Mouse (Mus musculus) stomach, embryonic 15.5 days (tissue): ENCODE measurements around the gene Cdkn2d. TPM values are rescaled to one million over a fixed set of nuclear protein-coding genes. Genes with fewer than 3 reads are reported as not detected.
"Not testable (repeated sequence)": the region's sequence is repeated elsewhere in the genome, so short reads cannot be mapped to it uniquely, and the experiment has no call there.

Source experiments
- ATAC-seq: fragments of 200-750 bp; cut with Nextera tagmentation; 2 replicates; pipeline ENCODE4 v1.8.0; 2017; ENCODE audit warnings: low read depth, moderate number of reproducible peaks, moderate TSS enrichment; ENCODE audit not compliant: insufficient read depth, low FRiP score
- H3K27ac ChIP-seq: fragments of 300-500 bp; sonication (generic); 2 replicates; pipeline ENCODE4 v1.5.1; 2015; ENCODE audit warnings: mild to moderate bottlenecking, inconsistent platforms
- H3K27me3 ChIP-seq: fragments of 300-500 bp; sonication (generic); replicated peaks from 2 replicates; pipeline ENCODE4 v1.6.1; 2015; ENCODE audit warnings: inconsistent platforms
- H3K36me3 ChIP-seq: fragments of 300-500 bp; sonication (generic); 2 replicates; pipeline ENCODE4 v1.6.1; 2015; ENCODE audit warnings: inconsistent platforms
- H3K4me1 ChIP-seq: fragments of 300-500 bp; sonication (generic); 2 replicates; pipeline ENCODE4 v1.6.1; 2015; ENCODE audit warnings: inconsistent platforms
- H3K4me2 ChIP-seq: fragments of 300-500 bp; sonication (generic); 2 replicates; pipeline ENCODE4 v1.6.1; 2015; ENCODE audit warnings: mild to moderate bottlenecking, inconsistent platforms
- H3K4me3 ChIP-seq: fragments of 300-500 bp; sonication (generic); replicated peaks from 2 replicates; pipeline ENCODE4 v1.5.1; 2015; ENCODE audit warnings: inconsistent platforms
- H3K9ac ChIP-seq: fragments of 300-500 bp; sonication (generic); 2 replicates; pipeline ENCODE4 v1.6.1; 2015; ENCODE audit warnings: inconsistent platforms
- H3K9me3 ChIP-seq: fragments of 300-500 bp; sonication (generic); 2 replicates; pipeline ENCODE4 v1.6.1; 2016; ENCODE audit warnings: inconsistent platforms
- WGBS: fragments of 180-500 bp; shearing (Covaris S2); methylation state at CpG from one replicate; pipeline ENCODE4 v1.1.7; 2015; 5-methylcytosine and 5-hydroxymethylcytosine counted together
- polyA plus RNA-seq: library from polyadenylated mRNA; unstranded; fragments of >200 nt; fragmentation: Nextera tagmentation; extraction: Ambion mirVana; gene quantifications from 2 replicates; pipeline ENCODE4 v1.2.1, GENCODE M21; 2015

Gene Cdkn2d
- polyA plus RNA-seq, 1 experiment from 2014 or later = 50.0 TPM

GRCm38 (mm10) chr9:21328041-21328440 lies 36.8 kb upstream of the Cdkn2d start:
- H3K4me2 ChIP-seq = no peak overlapping the region
- no peak overlapping the region for H3K27ac ChIP-seq
- no peak overlapping the region for H3K9ac ChIP-seq
- H3K27me3 ChIP-seq = no peaks in the 10 kb centered on the region
- peaks cover 11% of the 10 kb centered on the region for H3K4me1 ChIP-seq
- H3K9me3 ChIP-seq = no peaks in the 10 kb centered on the region
- no peak for ATAC-seq
- 66% methylated on average over 3 of the region's 3 CpGs for WGBS
- no peaks in the 10 kb centered on the region for H3K36me3 ChIP-seq
- no peak overlapping the region for H3K4me3 ChIP-seq

- Histone ChIP-seq H3K4me2 (no peak overlapping the region), H3K27me3 (no peaks in the 10 kb centered on the region), H3K9ac (no peak overlapping the region), H3K4me1 (peaks cover 6% of the 10 kb centered on the region), H3K27ac (no peak overlapping the region), H3K4me3 (no peak overlapping the region), H3K9me3 (no peaks in the 10 kb centered on the region), H3K36me3 (no peaks in the 10 kb centered on the region)
- ATAC-seq = no peak
- WGBS = 71% methylated on average over 3 of the region's 3 CpGs
These were observed 36.4 kb upstream of the Cdkn2d start for GRCm38 (mm10) chr9:21327569-21327968.

GRCm38 (mm10) chr9:21324269-21324668 lies 33.1 kb upstream of the Cdkn2d start:
- Histone ChIP-seq H3K4me3 (no peak overlapping the region), H3K4me1 (peaks cover 13% of the 10 kb centered on the region), H3K36me3 (no peaks in the 10 kb centered on the region), H3K27ac (no peak overlapping the region), H3K9me3 (no peaks in the 10 kb centered on the region), H3K27me3 (no peaks in the 10 kb centered on the region), H3K9ac (no peak overlapping the region), H3K4me2 (no peak overlapping the region)
- ATAC-seq = no peak
- 86% methylated on average over 11 of the region's 11 CpGs for WGBS

- ATAC-seq, H3K4me2 ChIP-seq, H3K27me3 ChIP-seq, H3K27ac ChIP-seq, H3K9me3 ChIP-seq, H3K36me3 ChIP-seq, H3K4me3 ChIP-seq, H3K9ac ChIP-seq: not testable (repeated sequence)
- WGBS = 84% methylated on average over 8 of the region's 8 CpGs
- H3K4me1 ChIP-seq = peaks cover 10% of the 10 kb centered on the region
These were observed 31.7 kb upstream of the Cdkn2d start for GRCm38 (mm10) chr9:21322917-21323297.

GRCm38 (mm10) chr9:21322211-21322916 lies 31.2 kb upstream of the Cdkn2d start:
- Histone ChIP-seq H3K4me3 (peak overlapping the region; percentile 66; the same call in 1 of the 2 replicates), H3K27ac (0 out of 2 replicates have a peak overlapping the region, but pooled peaks have one; percentile 26), H3K9ac (no peak overlapping the region), H3K27me3 (no peaks in the 10 kb centered on the region), H3K4me1 (peaks cover 10% of the 10 kb centered on the region), H3K9me3 (no peaks in the 10 kb centered on the region), H3K4me2 (peak overlapping the region; percentile 79), H3K36me3 (no peaks in the 10 kb centered on the region)
- no peak for ATAC-seq
- 79% methylated on average over 19 of the region's 19 CpGs for WGBS

- H3K9ac ChIP-seq = peak overlapping the region; percentile 47; the same call in 1 of the 2 replicates
- no peaks in the 10 kb centered on the region for H3K9me3 ChIP-seq
- no peaks in the 10 kb centered on the region for H3K36me3 ChIP-seq
- H3K4me2 ChIP-seq = peak overlapping the region; percentile 79
- H3K4me3 ChIP-seq = peak overlapping the region; percentile 66
- no peak for ATAC-seq
- H3K27me3 ChIP-seq = no peaks in the 10 kb centered on the region
- H3K27ac ChIP-seq = 0 out of 2 replicates have a peak overlapping the region, but pooled peaks have one; percentile 26
- WGBS = 12% methylated on average over 6 of the region's 6 CpGs
- peaks cover 10% of the 10 kb centered on the region for H3K4me1 ChIP-seq
These were observed 30.3 kb upstream of the Cdkn2d start for GRCm38 (mm10) chr9:21321513-21321835.

- Histone ChIP-seq H3K36me3 (no peaks in the 10 kb centered on the region), H3K4me1 (peaks cover 10% of the 10 kb centered on the region), H3K27ac (peak within 1 kb of the TSS; percentile 52; the same call in 1 of the 2 replicates), H3K4me3 (peak within 1 kb of the TSS; percentile 66), H3K9me3 (no peaks in the 10 kb centered on the region), H3K27me3 (no peaks in the 10 kb centered on the region), H3K9ac (peak within 1 kb of the TSS; percentile 47), H3K4me2 (peak within 1 kb of the TSS; percentile 79)
- 1% methylated on average over 52 of the region's 52 CpGs for whole genome bisulfite sequencing
- ATAC-seq = peak; percentile 92
These were observed 29.7 kb upstream of the Cdkn2d start, which contains the start of gene Slc44a2 for GRCm38 (mm10) chr9:21320619-21321512. TSS of gene Slc44a2 (plus strand) at chr9:21320698.

GRCm38 (mm10) chr9:21320280-21320618 lies 29.0 kb upstream of the Cdkn2d start:
- H3K4me1 ChIP-seq = peaks cover 10% of the 10 kb centered on the region
- peak overlapping the region; percentile 79 for H3K4me2 ChIP-seq
- no peak for ATAC-seq
- H3K27me3 ChIP-seq = no peaks in the 10 kb centered on the region
- H3K4me3 ChIP-seq = peak overlapping the region; percentile 66
- no peak overlapping the region for H3K9ac ChIP-seq
- H3K36me3 ChIP-seq = no peaks in the 10 kb centered on the region
- no peaks in the 10 kb centered on the region for H3K9me3 ChIP-seq
- H3K27ac ChIP-seq = no peak overlapping the region
- WGBS = 24% methylated on average over 4 of the region's 4 CpGs

GRCm38 (mm10) chr9:21319503-21319902 lies 28.3 kb upstream of the Cdkn2d start:
- 88% methylated on average over 4 of the region's 4 CpGs for WGBS
- no peak overlapping the region for H3K27ac ChIP-seq
- H3K4me2 ChIP-seq = no peak overlapping the region
- peaks cover 10% of the 10 kb centered on the region for H3K4me1 ChIP-seq
- no peak overlapping the region for H3K4me3 ChIP-seq
- no peak overlapping the region for H3K9ac ChIP-seq
- no peaks in the 10 kb centered on the region for H3K36me3 ChIP-seq
- H3K27me3 ChIP-seq = no peaks in the 10 kb centered on the region
- ATAC-seq = no peak
- H3K9me3 ChIP-seq = no peaks in the 10 kb centered on the region

GRCm38 (mm10) chr9:21318792-21319191 lies 27.6 kb upstream of the Cdkn2d start:
- no peak overlapping the region for H3K27ac ChIP-seq
- H3K4me1 ChIP-seq = peaks cover 10% of the 10 kb centered on the region
- no peak overlapping the region for H3K4me3 ChIP-seq
- no peaks in the 10 kb centered on the region for H3K9me3 ChIP-seq
- no peak overlapping the region for H3K4me2 ChIP-seq
- no peaks in the 10 kb centered on the region for H3K27me3 ChIP-seq
- no peak overlapping the region for H3K9ac ChIP-seq
- 85% methylated on average over 6 of the region's 6 CpGs for WGBS
- no peak for ATAC-seq
- no peaks in the 10 kb centered on the region for H3K36me3 ChIP-seq

GRCm38 (mm10) chr9:21316696-21317095 lies 25.5 kb upstream of the Cdkn2d start:
- ATAC-seq = no peak
- H3K27ac ChIP-seq = no peak overlapping the region
- no peaks in the 10 kb centered on the region for H3K36me3 ChIP-seq
- no peaks in the 10 kb centered on the region for H3K9me3 ChIP-seq
- H3K4me3 ChIP-seq = no peak overlapping the region
- H3K4me1 ChIP-seq = peaks cover 7% of the 10 kb centered on the region
- H3K9ac ChIP-seq = no peak overlapping the region
- peaks cover 11% of the 10 kb centered on the region for H3K27me3 ChIP-seq
- WGBS = 74% methylated on average over 7 of the region's 7 CpGs
- H3K4me2 ChIP-seq = no peak overlapping the region

- Histone ChIP-seq H3K4me2 (no peak overlapping the region), H3K4me3 (no peak overlapping the region), H3K36me3 (no peaks in the 10 kb centered on the region), H3K4me1 (peaks cover 2% of the 10 kb centered on the region; the same call in 1 of the 2 replicates), H3K9me3 (no peaks in the 10 kb centered on the region), H3K27me3 (peaks cover 12% of the 10 kb centered on the region), H3K9ac (no peak overlapping the region), H3K27ac (no peak overlapping the region)
- WGBS = 62% methylated on average over 5 of the region's 5 CpGs
- ATAC-seq = no peak
These were observed 24.2 kb upstream of the Cdkn2d start for GRCm38 (mm10) chr9:21315421-21315820.
